Mouse (Mus musculus) adrenal gland (tissue): ENCODE measurements at regions not wholly inside any gene's neighbourhood (a gene's known extent, or its start where the extent isn't known, plus 50 kb on each side); places are given as distances from the start of the nearest gene placed in this dataset.
"Not testable (repeated sequence)": the region's sequence is repeated elsewhere in the genome, so short reads cannot be mapped to it uniquely, and the experiment has no call there.

Experiments
- intact Hi-C: fragments of 180-260 bp; cut with DNase I; formaldehyde crosslinking; loops from one replicate; pipeline ENCODE4 v1.15.1; 2025

- intact Hi-C loops: not testable (repeated sequence)
These were observed 51.8 kb downstream of the Teddm3 start for GRCm38 (mm10) chr16:21102033-21102432.

GRCm38 (mm10) chr16:21100126-21100525 lies 53.7 kb downstream of the Teddm3 start:
- intact Hi-C loops: not testable (repeated sequence)

GRCm38 (mm10) chr16:21074779-21075148 lies 79.0 kb downstream of the Teddm3 start:
- intact Hi-C loops: loop anchor here (5.0 kb wide), 1 partner anchor 167 kb away; no protein-coding TSS in a partner anchor

GRCm38 (mm10) chr16:21074082-21074778 lies 79.6 kb downstream of the Teddm3 start:
- intact Hi-C loops: not testable (repeated sequence)

GRCm38 (mm10) chr16:21060211-21060610 lies 93.6 kb downstream of the Teddm3 start:
- intact Hi-C loops: no loop called here

- intact Hi-C loops: no loop called here
These were observed 99.0 kb downstream of the Teddm3 start for GRCm38 (mm10) chr16:21054772-21055171.

GRCm38 (mm10) chr16:21022087-21022486 lies 131.7 kb downstream of the Teddm3 start:
- intact Hi-C loops: not testable (repeated sequence)

GRCm38 (mm10) chr16:21004871-21005270 lies 148.9 kb downstream of the Teddm3 start:
- intact Hi-C loops: no loop called here

GRCm38 (mm10) chr16:21001126-21001525 lies 152.7 kb downstream of the Teddm3 start:
- intact Hi-C loops: no loop called here

- intact Hi-C loops: no loop called here
These were observed 163.3 kb downstream of the Teddm3 start for GRCm38 (mm10) chr16:20990524-20990923.

- intact Hi-C loops: no loop called here
These were observed 178.4 kb downstream of the Teddm3 start for GRCm38 (mm10) chr16:20975406-20975805.

GRCm38 (mm10) chr16:20972442-20972841 lies 181.4 kb downstream of the Teddm3 start:
- intact Hi-C loops: no loop called here

GRCm38 (mm10) chr16:20958905-20959304 lies 194.9 kb downstream of the Teddm3 start:
- intact Hi-C loops: no loop called here

- intact Hi-C loops: no loop called here
These were observed 202.4 kb upstream of the Thpo start for GRCm38 (mm10) chr16:20936722-20937121.

GRCm38 (mm10) chr16:20934846-20935245 lies 200.5 kb upstream of the Thpo start:
- intact Hi-C loops: not testable (repeated sequence)

- intact Hi-C loops: not testable (repeated sequence)
These were observed 195.7 kb upstream of the Thpo start for GRCm38 (mm10) chr16:20930003-20930402.

- intact Hi-C loops: not testable (repeated sequence)
These were observed 191.5 kb upstream of the Thpo start for GRCm38 (mm10) chr16:20925776-20926175.

- intact Hi-C loops: loop anchor here (5.0 kb wide), 1 partner anchor 281 kb away; no protein-coding TSS in a partner anchor
These were observed 176.6 kb upstream of the Thpo start for GRCm38 (mm10) chr16:20910864-20911263.

GRCm38 (mm10) chr16:20908467-20909351 lies 174.4 kb upstream of the Thpo start:
- intact Hi-C loops: loop anchor here (5.0 kb wide), 1 partner anchor 169 kb away; no protein-coding TSS in a partner anchor

- intact Hi-C loops: loop anchor here (2.0 kb wide), 1 partner anchor 89 kb away; no protein-coding TSS in a partner anchor
These were observed 161.4 kb upstream of the Thpo start for GRCm38 (mm10) chr16:20895734-20896133.

GRCm38 (mm10) chr16:20871726-20872125 lies 137.4 kb upstream of the Thpo start:
- intact Hi-C loops: no loop called here

- intact Hi-C loops: no loop called here
These were observed 132.5 kb upstream of the Thpo start for GRCm38 (mm10) chr16:20866771-20867170.
